Mouse (Mus musculus) stomach, embryonic 14.5 days (tissue): Measurements from ENCODE around the gene Akr1c6. TPM values are rescaled to one million over a fixed set of nuclear protein-coding genes. Genes with fewer than 3 reads are reported as not detected.
"Not testable (repeated sequence)": the region's sequence is repeated elsewhere in the genome, so short reads cannot be mapped to it uniquely, and the experiment has no call there.

ENCODE experiments used
- ATAC-seq: fragments of 200-750 bp; cut with Nextera tagmentation; 2 replicates; pipeline ENCODE4 v1.8.0; 2017; ENCODE audit warnings: low read depth, moderate TSS enrichment; ENCODE audit not compliant: insufficient number of reproducible peaks, insufficient read depth, low FRiP score
- H3K27ac ChIP-seq: fragments of 300-500 bp; sonication (generic); 2 replicates; pipeline ENCODE4 v1.5.1; 2014; ENCODE audit warnings: mild to moderate bottlenecking, low read length, moderate library complexity, mixed read lengths
- H3K27me3 ChIP-seq: fragments of 300-500 bp; sonication (generic); 2 replicates; pipeline ENCODE4 v1.6.1; 2014; ENCODE audit warnings: low read length, control low read depth, mixed read lengths; ENCODE audit not compliant: control insufficient read depth, insufficient read depth
- H3K36me3 ChIP-seq: fragments of 300-500 bp; sonication (generic); 2 replicates; pipeline ENCODE4 v1.6.1; 2014; ENCODE audit warnings: mild to moderate bottlenecking, control low read depth, low read length, moderate library complexity, mixed read lengths; ENCODE audit not compliant: control insufficient read depth, insufficient read depth
- H3K4me1 ChIP-seq: fragments of 300-500 bp; sonication (generic); 2 replicates; pipeline ENCODE4 v1.6.1; 2014; ENCODE audit warnings: low read length, control low read depth, mixed read lengths; ENCODE audit not compliant: control insufficient read depth, insufficient read depth
- H3K4me2 ChIP-seq: fragments of 300-500 bp; sonication (generic); replicated peaks from 2 replicates; pipeline ENCODE4 v1.6.1; 2014; ENCODE audit warnings: low read depth, low read length, control low read depth
- H3K4me3 ChIP-seq: fragments of 300-500 bp; sonication (generic); 2 replicates; pipeline ENCODE4 v1.5.1; 2014; ENCODE audit warnings: low read depth, low read length, control low read depth
- H3K9ac ChIP-seq: fragments of 300-500 bp; sonication (generic); replicated peaks from 2 replicates; pipeline ENCODE4 v1.6.1; 2014; ENCODE audit warnings: low read depth, mild to moderate bottlenecking, control low read depth, low read length, moderate library complexity, mixed read lengths
- H3K9me3 ChIP-seq: fragments of 300-500 bp; sonication (generic); 2 replicates; pipeline ENCODE4 v1.6.1; 2016; ENCODE audit warnings: low read depth, low read length, control low read depth; ENCODE audit not compliant: control insufficient read depth
- WGBS: fragments of 180-500 bp; shearing (Covaris S2); extraction: QIAGEN DNeasy Blood & Tissue Kit; methylation state at CpG from one replicate; pipeline ENCODE4 v1.1.7; 2014; 5-methylcytosine and 5-hydroxymethylcytosine counted together
- polyA plus RNA-seq: library from polyadenylated mRNA; unstranded; fragments of >200 nt; fragmentation: Nextera tagmentation; extraction: Ambion mirVana; gene quantifications from 2 replicates; pipeline ENCODE4 v1.2.1, GENCODE M21; 2014

Akr1c6 gene
- polyA plus RNA-seq, result not detected in 2 replicates

- ATAC-seq, result no peak
- H3K9me3 ChIP-seq, result no peaks in the 10 kb centered on the region
- no peak within 1 kb of the TSS for H3K4me2 ChIP-seq
- H3K36me3 ChIP-seq, result no peaks in the 10 kb centered on the region
- H3K27me3 ChIP-seq, result no peaks in the 10 kb centered on the region
- no peak within 1 kb of the TSS for H3K27ac ChIP-seq
- H3K4me1 ChIP-seq, result no peaks in the 10 kb centered on the region
- H3K9ac ChIP-seq, result no peak within 1 kb of the TSS
- no peak within 1 kb of the TSS for H3K4me3 ChIP-seq
Measured at GRCm38 (mm10) chr13:4434006-4434405, at the start of gene Akr1c6. TSS of gene Akr1c6 (plus strand) at chr13:4434306.

- H3K4me3 ChIP-seq, result no peak overlapping the region
- no peak for ATAC-seq
- no peak overlapping the region for H3K9ac ChIP-seq
- H3K27me3 ChIP-seq, result no peaks in the 10 kb centered on the region
- H3K36me3 ChIP-seq, result no peaks in the 10 kb centered on the region
- no peak overlapping the region for H3K4me2 ChIP-seq
- no peak overlapping the region for H3K27ac ChIP-seq
- H3K4me1 ChIP-seq, result no peaks in the 10 kb centered on the region
- WGBS, result 76% methylated on average over 1 of the region's 1 CpGs
- H3K9me3 ChIP-seq, result no peaks in the 10 kb centered on the region
Measured at GRCm38 (mm10) chr13:4384918-4385317, 49.2 kb upstream of the Akr1c6 start.

- no peak overlapping the region for H3K4me3 ChIP-seq
- ATAC-seq, result no peak
- no peak overlapping the region for H3K9ac ChIP-seq
- H3K36me3 ChIP-seq, result no peaks in the 10 kb centered on the region
- H3K4me1 ChIP-seq, result no peaks in the 10 kb centered on the region
- no peaks in the 10 kb centered on the region for H3K27me3 ChIP-seq
- H3K9me3 ChIP-seq, result no peaks in the 10 kb centered on the region
- no peak overlapping the region for H3K4me2 ChIP-seq
- H3K27ac ChIP-seq, result no peak overlapping the region
Measured at GRCm38 (mm10) chr13:4385541-4385940, 48.6 kb upstream of the Akr1c6 start.

GRCm38 (mm10) chr13:4388762-4389446, 45.2 kb upstream of the Akr1c6 start:
- Histone ChIP-seq H3K36me3 (no peaks in the 10 kb centered on the region), H3K4me2 (no peak overlapping the region), H3K4me1 (no peaks in the 10 kb centered on the region), H3K27ac (no peak overlapping the region), H3K9ac (no peak overlapping the region), H3K4me3 (no peak overlapping the region), H3K9me3 (no peaks in the 10 kb centered on the region), H3K27me3 (no peaks in the 10 kb centered on the region)
- no peak for ATAC-seq
- WGBS, result 79% methylated on average over 2 of the region's 2 CpGs

- WGBS, result 70% methylated on average over 1 of the region's 1 CpGs
Measured at GRCm38 (mm10) chr13:4400360-4400759, 33.7 kb upstream of the Akr1c6 start.

GRCm38 (mm10) chr13:4400831-4401230, 33.3 kb upstream of the Akr1c6 start:
- Histone ChIP-seq H3K4me2 (no peak overlapping the region), H3K27me3 (no peaks in the 10 kb centered on the region), H3K36me3 (no peaks in the 10 kb centered on the region), H3K4me1 (no peaks in the 10 kb centered on the region), H3K9me3 (no peaks in the 10 kb centered on the region; the same call in 1 of the 2 replicates), H3K9ac (no peak overlapping the region), H3K27ac (no peak overlapping the region), H3K4me3 (no peak overlapping the region)
- WGBS, result 89% methylated on average over 2 of the region's 2 CpGs
- no peak for ATAC-seq

More at GRCm38 (mm10) chr13:4400360-4400759, 33.7 kb upstream of the Akr1c6 start:
- H3K4me3 ChIP-seq, H3K27me3 ChIP-seq, H3K9me3 ChIP-seq, H3K9ac ChIP-seq, ATAC-seq, H3K4me2 ChIP-seq, H3K36me3 ChIP-seq, H3K27ac ChIP-seq, H3K4me1 ChIP-seq: not testable (repeated sequence)

- Histone ChIP-seq H3K9ac (no peak overlapping the region), H3K27me3 (no peaks in the 10 kb centered on the region), H3K9me3 (no peaks in the 10 kb centered on the region; the same call in 1 of the 2 replicates), H3K4me1 (no peaks in the 10 kb centered on the region), H3K27ac (no peak overlapping the region), H3K36me3 (no peaks in the 10 kb centered on the region), H3K4me2 (no peak overlapping the region), H3K4me3 (no peak overlapping the region)
- no peak for ATAC-seq
Measured at GRCm38 (mm10) chr13:4402221-4402620, 31.9 kb upstream of the Akr1c6 start.

- Histone ChIP-seq H3K4me2 (no peak overlapping the region), H3K9ac (no peak overlapping the region), H3K27ac (no peak overlapping the region), H3K36me3 (no peaks in the 10 kb centered on the region), H3K9me3 (no peaks in the 10 kb centered on the region), H3K27me3 (no peaks in the 10 kb centered on the region), H3K4me3 (no peak overlapping the region), H3K4me1 (no peaks in the 10 kb centered on the region)
- ATAC-seq, result no peak
Measured at GRCm38 (mm10) chr13:4404726-4405125, 29.4 kb upstream of the Akr1c6 start.

- no peaks in the 10 kb centered on the region for H3K27me3 ChIP-seq
- no peak overlapping the region for H3K9ac ChIP-seq
- no peak for ATAC-seq
- no peaks in the 10 kb centered on the region for H3K9me3 ChIP-seq
- WGBS, result 78% methylated on average over 1 of the region's 1 CpGs
- H3K4me2 ChIP-seq, result no peak overlapping the region
- H3K4me3 ChIP-seq, result no peak overlapping the region
- H3K36me3 ChIP-seq, result no peaks in the 10 kb centered on the region
- no peak overlapping the region for H3K27ac ChIP-seq
- H3K4me1 ChIP-seq, result no peaks in the 10 kb centered on the region
Measured at GRCm38 (mm10) chr13:4406771-4407170, 27.3 kb upstream of the Akr1c6 start.
